Mouse (Mus musculus) kidney, adult 11 months (tissue): ENCODE measurements around the gene Myh11.

ENCODE experiments used
- DNase-seq: peaks from one replicate; pipeline ENCODE4 v3.0.0; 2022

The Myh11 gene

GRCm38 (mm10) chr16:14291223-14291622, at the start of gene Myh11:
Gene Myh11, minus strand, starts transcription at chr16:14291372.
- peak; percentile 41 for DNase-seq

GRCm38 (mm10) chr16:14328156-14328555, 37.0 kb upstream of the Myh11 start:
- DNase-seq, result no peak

GRCm38 (mm10) chr16:14320494-14320893, 29.3 kb upstream of the Myh11 start:
- no peak for DNase-seq

GRCm38 (mm10) chr16:14319681-14320080, 28.5 kb upstream of the Myh11 start:
- no peak for DNase-seq

- peak; percentile 97 for DNase-seq
Observed at GRCm38 (mm10) chr16:14316884-14317876, 26.0 kb upstream of the Myh11 start, which contains the start of gene Fopnl. Gene Fopnl, minus strand, starts transcription at chr16:14317405.

- no peak for DNase-seq
Observed at GRCm38 (mm10) chr16:14312914-14313313, 21.7 kb upstream of the Myh11 start.

GRCm38 (mm10) chr16:14311371-14311770, 20.2 kb upstream of the Myh11 start:
- no peak for DNase-seq

- no peak for DNase-seq
Observed at GRCm38 (mm10) chr16:14309833-14310232, 18.7 kb upstream of the Myh11 start.

GRCm38 (mm10) chr16:14308245-14309073, 17.3 kb upstream of the Myh11 start:
- DNase-seq, result no peak

- DNase-seq, result no peak
Observed at GRCm38 (mm10) chr16:14307373-14307772, 16.2 kb upstream of the Myh11 start.

- no peak for DNase-seq
Observed at GRCm38 (mm10) chr16:14306451-14306850, 15.3 kb upstream of the Myh11 start.

GRCm38 (mm10) chr16:14304791-14305190, 13.6 kb upstream of the Myh11 start:
- no peak for DNase-seq

- no peak for DNase-seq
Observed at GRCm38 (mm10) chr16:14303676-14304075, 12.5 kb upstream of the Myh11 start.

GRCm38 (mm10) chr16:14303148-14303547, 12.0 kb upstream of the Myh11 start:
- no peak for DNase-seq

GRCm38 (mm10) chr16:14298461-14298860, 7.3 kb upstream of the Myh11 start:
- no peak for DNase-seq

- DNase-seq, result no peak
Observed at GRCm38 (mm10) chr16:14297746-14298145, 6.6 kb upstream of the Myh11 start.

GRCm38 (mm10) chr16:14297137-14297536, 6.0 kb upstream of the Myh11 start:
- no peak for DNase-seq

- DNase-seq, result no peak
Observed at GRCm38 (mm10) chr16:14296544-14297124, 5.5 kb upstream of the Myh11 start.

GRCm38 (mm10) chr16:14295291-14295690, 4.1 kb upstream of the Myh11 start:
- no peak for DNase-seq

- no peak for DNase-seq
Observed at GRCm38 (mm10) chr16:14292205-14293199, 1.3 kb upstream of the Myh11 start.

- no peak for DNase-seq
Observed at GRCm38 (mm10) chr16:14272374-14272965, 18.7 kb downstream of the Myh11 start.
